9 mouse cellular contexts compared by ENCODE assay signal in genomic region chr5:111207924-111208659, GRCm38 (mm10).
DNase-seq lines count a peak whose midpoint lies in the region; ATAC-seq and TF ChIP-seq lines count a peak whose summit lies in the region.
"Had no signal": no experiment of that assay in that cellular context is flagged by ENCODE, and none has a peak within 500 bp of the region (broad histone marks: within the 10 kb centered on the region; RNA-seq: fewer than 3 reads in every experiment).

No protein-coding gene starts in this region.

- H3K27ac ChIP-seq in embryonic facial prominence, embryonic 14.5 days (replicated peaks; ENCODE audit: low read depth, low read length), result no peak overlapping the region; the same call in 1 of the 2 replicates
- peak overlapping the region; percentile 42; the same call in 1 of the 2 replicates for H3K27ac ChIP-seq in hindbrain, embryonic 11.5 days (ENCODE audit: low read depth, low read length)
- H3K27ac ChIP-seq in liver, adult 2 months (replicated peaks; ENCODE audit: insufficient read depth, low read depth, low read length), result no peak overlapping the region
- H3K27ac ChIP-seq: limb, embryonic 12.5 days had no signal

- DNase-seq in cerebellum, postnatal 14 days, result peak; percentile 53 to 79
- DNase-seq in cerebellum, adult 11 months, result no peak
- peak; percentile 81 for DNase-seq in embryonic facial prominence, embryonic 14.5 days (ENCODE audit: low spot score)
- DNase-seq in hindbrain, embryonic 11.5 days (ENCODE audit: low spot score), result peak; percentile 58
- no peak for DNase-seq in liver, adult 2 months (ENCODE audit: extremely low read depth, low read depth, low spot score)
- DNase-seq in natural killer cell, adult 2 months (ENCODE audit: low spot score in 2 of 2), result peak; percentile 11 to 27
- no peak for DNase-seq in layer of hippocampus, adult 9-11 months

- H3K36me3 ChIP-seq in E14TG2a.4 (ENCODE audit: insufficient read depth, low read length), result no peaks in the 10 kb centered on the region
- H3K36me3 ChIP-seq in embryonic facial prominence, embryonic 14.5 days (ENCODE audit: control insufficient read depth, insufficient read depth, low read length), result no peaks in the 10 kb centered on the region
- H3K36me3 ChIP-seq in hindbrain, embryonic 11.5 days (ENCODE audit: control insufficient read depth, insufficient read depth, low read length), result no peaks in the 10 kb centered on the region
- H3K36me3 ChIP-seq in liver, adult 2 months (ENCODE audit: control insufficient read depth, insufficient read depth, low read length), result no peaks in the 10 kb centered on the region
- H3K36me3 ChIP-seq: limb, embryonic 12.5 days had no signal

- H3K4me2 ChIP-seq in embryonic facial prominence, embryonic 14.5 days (ENCODE audit: low read depth, low read length), result no peak overlapping the region
- H3K4me2 ChIP-seq in hindbrain, embryonic 11.5 days (replicated peaks; ENCODE audit: low read depth, low read length), result no peak overlapping the region
- H3K4me2 ChIP-seq: limb, embryonic 12.5 days had no signal

- 44% methylated on average over 8 of the region's 8 CpGs for WGBS in embryonic facial prominence, embryonic 14.5 days
- WGBS in hindbrain, embryonic 11.5 days, result 51% methylated on average over 8 of the region's 8 CpGs
- 25% methylated on average over 8 of the region's 8 CpGs for WGBS in liver, adult 2 months

- TF ChIP-seq CTCF in E14TG2a.4 (conservative IDR thresholded peaks at IDR 0.05; ENCODE audit: low read length), result peak; percentile 29
- TF ChIP-seq CTCF in liver, adult 2 months (IDR thresholded peaks at IDR 0.05; ENCODE audit: low read depth, low read length), result peak; percentile 45

- H3K79me2 ChIP-seq in liver, adult 2 months (ENCODE audit: control insufficient read depth, insufficient read depth, low read length), result no peaks in the 10 kb centered on the region

- H3K27me3 ChIP-seq in E14TG2a.4 (ENCODE audit: insufficient read depth, low read length), result peaks cover 26% of the 10 kb centered on the region
- H3K27me3 ChIP-seq in embryonic facial prominence, embryonic 14.5 days (replicated peaks; ENCODE audit: control insufficient read depth, insufficient read depth, low read length), result no peaks in the 10 kb centered on the region
- peaks cover 2% of the 10 kb centered on the region; the same call in 1 of the 2 replicates for H3K27me3 ChIP-seq in hindbrain, embryonic 11.5 days (ENCODE audit: control insufficient read depth, insufficient read depth, low read length)
- H3K27me3 ChIP-seq in liver, adult 2 months (ENCODE audit: control insufficient read depth, insufficient read depth, low read length), result no peaks in the 10 kb centered on the region
- H3K27me3 ChIP-seq: limb, embryonic 12.5 days had no signal

- peak; percentile 53; the same call in 1 of the 2 replicates for ATAC-seq in embryonic facial prominence, embryonic 14.5 days (ENCODE audit: low read depth)
- peak; percentile 51; the same call in 1 of the 2 replicates for ATAC-seq in hindbrain, embryonic 11.5 days (ENCODE audit: low FRiP score)

- TF ChIP-seq POLR2A in liver, adult 2 months (IDR thresholded peaks at IDR 0.05; ENCODE audit: extremely low read depth, insufficient read depth, low read length), result no peak

- H3K4me3 ChIP-seq in E14TG2a.4 (replicated peaks; ENCODE audit: low read length), result 0 out of 2 replicates have a peak overlapping the region, but pooled peaks have one; percentile 4
- no peak overlapping the region for H3K4me3 ChIP-seq in embryonic facial prominence, embryonic 14.5 days (ENCODE audit: low read depth, low read length)
- no peak overlapping the region for H3K4me3 ChIP-seq in hindbrain, embryonic 11.5 days (ENCODE audit: low read depth, low read length)
- H3K4me3 ChIP-seq in liver, adult 2 months (ENCODE audit: insufficient read depth, low read depth, low read length), result no peak overlapping the region
- H3K4me3 ChIP-seq: limb, embryonic 12.5 days had no signal

- no peak overlapping the region for H3K9ac ChIP-seq in embryonic facial prominence, embryonic 14.5 days (ENCODE audit: low read depth, low read length)
- H3K9ac ChIP-seq in hindbrain, embryonic 11.5 days (ENCODE audit: low read depth, low read length), result no peak overlapping the region
- no peak overlapping the region for H3K9ac ChIP-seq in liver, adult 2 months (ENCODE audit: low read depth, low read length)
- H3K9ac ChIP-seq: limb, embryonic 12.5 days had no signal

- no peaks in the 10 kb centered on the region for H3K9me3 ChIP-seq in E14TG2a.4 (ENCODE audit: low read length)
- no peaks in the 10 kb centered on the region for H3K9me3 ChIP-seq in embryonic facial prominence, embryonic 14.5 days (ENCODE audit: control insufficient read depth, low read length)
- H3K9me3 ChIP-seq in hindbrain, embryonic 11.5 days (ENCODE audit: control insufficient read depth, low read length), result no peaks in the 10 kb centered on the region
- H3K9me3 ChIP-seq: limb, embryonic 12.5 days had no signal

- H3K4me1 ChIP-seq in E14TG2a.4 (replicated peaks; ENCODE audit: low read depth, low read length), result peaks cover 17% of the 10 kb centered on the region
- H3K4me1 ChIP-seq in embryonic facial prominence, embryonic 14.5 days (ENCODE audit: control insufficient read depth, insufficient read depth, low read length), result peaks cover 27% of the 10 kb centered on the region
- H3K4me1 ChIP-seq in hindbrain, embryonic 11.5 days (replicated peaks; ENCODE audit: control insufficient read depth, insufficient read depth, low read length), result peaks cover 9% of the 10 kb centered on the region; the same call in 1 of the 2 replicates
- no peaks in the 10 kb centered on the region for H3K4me1 ChIP-seq in liver, adult 2 months (ENCODE audit: control insufficient read depth, insufficient read depth, low read length)

Comparison
In these comparisons a context has a peak if more than half of its experiments do, and no peak if none do; other contexts are left out.
1. DNase-seq: peak in cerebellum, postnatal 14 days (2 of 2), embryonic facial prominence, embryonic 14.5 days (single experiment), hindbrain, embryonic 11.5 days (single experiment) and natural killer cell, adult 2 months (2 of 2); none in cerebellum, adult 11 months (single experiment), liver, adult 2 months (single experiment) and layer of hippocampus, adult 9-11 months (single experiment).